22 mouse cellular contexts compared by ENCODE assay signal in genomic region chr5:144872326-144872725, GRCm38 (mm10).
DNase-seq lines count a peak whose midpoint lies in the region; ATAC-seq lines count a peak whose summit lies in the region.
"Had no signal": no experiment of that assay in that cellular context is flagged by ENCODE, and none has a peak within 500 bp of the region (broad histone marks: within the 10 kb centered on the region; RNA-seq: fewer than 3 reads in every experiment).

No protein-coding gene starts in this region.

- H3K27me3 ChIP-seq in hindbrain, embryonic 10.5 days (ENCODE audit: insufficient read depth, poor library complexity, severe bottlenecking): no peaks in the 10 kb centered on the region
- H3K27me3 ChIP-seq in hindbrain, embryonic 12.5 days: no peaks in the 10 kb centered on the region
- H3K27me3 ChIP-seq in midbrain, embryonic 10.5 days (ENCODE audit: low read depth, poor library complexity, severe bottlenecking): no peaks in the 10 kb centered on the region
- no peaks in the 10 kb centered on the region for H3K27me3 ChIP-seq in midbrain, embryonic 16.5 days (ENCODE audit: control insufficient read depth, insufficient read depth, low read depth, low read length)
- H3K27me3 ChIP-seq in embryonic facial prominence, embryonic 14.5 days (replicated peaks; ENCODE audit: control insufficient read depth, insufficient read depth, low read length): no peaks in the 10 kb centered on the region
- H3K27me3 ChIP-seq: forebrain, embryonic 15.5 days; hindbrain, embryonic 15.5 days; intestine, embryonic 15.5 days had no signal

- H3K9ac ChIP-seq in hindbrain, embryonic 12.5 days: no peak overlapping the region
- H3K9ac ChIP-seq in midbrain, embryonic 16.5 days (ENCODE audit: low read depth, low read length): no peak overlapping the region
- peak overlapping the region; percentile 14; the same call in 1 of the 2 replicates for H3K9ac ChIP-seq in embryonic facial prominence, embryonic 14.5 days (ENCODE audit: low read depth, low read length)
- H3K9ac ChIP-seq: forebrain, embryonic 15.5 days; hindbrain, embryonic 15.5 days; intestine, embryonic 15.5 days had no signal

- peaks cover 18% of the 10 kb centered on the region; the same call in 1 of the 2 replicates for H3K4me1 ChIP-seq in hindbrain, embryonic 10.5 days (replicated peaks)
- H3K4me1 ChIP-seq in hindbrain, embryonic 12.5 days: no peaks in the 10 kb centered on the region
- H3K4me1 ChIP-seq in midbrain, embryonic 10.5 days: peaks cover 11% of the 10 kb centered on the region
- H3K4me1 ChIP-seq in midbrain, embryonic 16.5 days (ENCODE audit: control insufficient read depth, insufficient read depth, low read length): no peaks in the 10 kb centered on the region
- no peaks in the 10 kb centered on the region for H3K4me1 ChIP-seq in embryonic facial prominence, embryonic 14.5 days (ENCODE audit: control insufficient read depth, insufficient read depth, low read length)
- H3K4me1 ChIP-seq: forebrain, embryonic 15.5 days; hindbrain, embryonic 15.5 days; intestine, embryonic 15.5 days had no signal

- WGBS in hindbrain, embryonic 10.5 days: 77% methylated on average over 5 of the region's 5 CpGs
- WGBS in hindbrain, embryonic 12.5 days: 72% methylated on average over 5 of the region's 5 CpGs
- WGBS in midbrain, embryonic 10.5 days: 83% methylated on average over 5 of the region's 5 CpGs
- 84% methylated on average over 5 of the region's 5 CpGs for WGBS in midbrain, embryonic 16.5 days
- WGBS in embryonic facial prominence, embryonic 14.5 days: 52% methylated on average over 5 of the region's 5 CpGs

- ATAC-seq in hindbrain, embryonic 12.5 days (ENCODE audit: low FRiP score): no peak
- no peak for ATAC-seq in midbrain, embryonic 16.5 days
- ATAC-seq in embryonic facial prominence, embryonic 14.5 days (ENCODE audit: low read depth): no peak
- ATAC-seq: forebrain, embryonic 15.5 days; intestine, embryonic 15.5 days had no signal

- no peak overlapping the region for H3K4me2 ChIP-seq in hindbrain, embryonic 12.5 days (replicated peaks)
- no peak overlapping the region for H3K4me2 ChIP-seq in midbrain, embryonic 16.5 days (ENCODE audit: low read length)
- H3K4me2 ChIP-seq in embryonic facial prominence, embryonic 14.5 days (ENCODE audit: low read depth, low read length): no peak overlapping the region
- H3K4me2 ChIP-seq: forebrain, embryonic 15.5 days; hindbrain, embryonic 15.5 days; intestine, embryonic 15.5 days; midbrain, embryonic 11.5 days had no signal

- H3K36me3 ChIP-seq in hindbrain, embryonic 10.5 days: peaks cover 7% of the 10 kb centered on the region; the same call in 1 of the 2 replicates
- peaks cover 7% of the 10 kb centered on the region; the same call in 1 of the 2 replicates for H3K36me3 ChIP-seq in hindbrain, embryonic 12.5 days
- H3K36me3 ChIP-seq in midbrain, embryonic 10.5 days: peaks cover 8% of the 10 kb centered on the region
- H3K36me3 ChIP-seq in midbrain, embryonic 16.5 days (ENCODE audit: control insufficient read depth, insufficient read depth, low read length): peaks cover 7% of the 10 kb centered on the region; the same call in 1 of the 2 replicates
- peaks cover 10% of the 10 kb centered on the region; the same call in 1 of the 2 replicates for H3K36me3 ChIP-seq in embryonic facial prominence, embryonic 14.5 days (ENCODE audit: control insufficient read depth, insufficient read depth, low read length)
- H3K36me3 ChIP-seq: forebrain, embryonic 15.5 days; intestine, embryonic 15.5 days had no signal

- H3K9me3 ChIP-seq in hindbrain, embryonic 10.5 days: no peaks in the 10 kb centered on the region
- H3K9me3 ChIP-seq in hindbrain, embryonic 12.5 days (replicated peaks): no peaks in the 10 kb centered on the region
- H3K9me3 ChIP-seq in midbrain, embryonic 10.5 days (replicated peaks): no peaks in the 10 kb centered on the region
- H3K9me3 ChIP-seq in midbrain, embryonic 16.5 days (replicated peaks; ENCODE audit: control insufficient read depth, low read length, poor library complexity, severe bottlenecking): no peaks in the 10 kb centered on the region
- H3K9me3 ChIP-seq in embryonic facial prominence, embryonic 14.5 days (ENCODE audit: control insufficient read depth, low read length): no peaks in the 10 kb centered on the region
- H3K9me3 ChIP-seq: forebrain, embryonic 15.5 days; heart, embryonic 10.5 days; hindbrain, embryonic 15.5 days; intestine, embryonic 15.5 days had no signal

- H3K27ac ChIP-seq in hindbrain, embryonic 10.5 days: peak overlapping the region; percentile 62
- no peak overlapping the region for H3K27ac ChIP-seq in hindbrain, embryonic 12.5 days
- peak overlapping the region; percentile 13; the same call in 1 of the 2 replicates for H3K27ac ChIP-seq in midbrain, embryonic 10.5 days (replicated peaks)
- H3K27ac ChIP-seq in midbrain, embryonic 16.5 days (ENCODE audit: low read length): no peak overlapping the region
- H3K27ac ChIP-seq in embryonic facial prominence, embryonic 14.5 days (replicated peaks; ENCODE audit: low read depth, low read length): no peak overlapping the region
- H3K27ac ChIP-seq: forebrain, embryonic 15.5 days; heart, embryonic 10.5 days; hindbrain, embryonic 15.5 days; intestine, embryonic 15.5 days; stomach, postnatal 0 days had no signal

- DNase-seq in hindbrain, embryonic 10.5 days (ENCODE audit: low spot score): peak; percentile 20
- DNase-seq in midbrain, embryonic 10.5 days (ENCODE audit: low spot score): no peak
- no peak for DNase-seq in embryonic facial prominence, embryonic 14.5 days (ENCODE audit: low spot score)
- DNase-seq in testis, postnatal 14 days (ENCODE audit: low spot score): peak; percentile 58
- no peak for DNase-seq in layer of hippocampus, postnatal 36 days
- DNase-seq in ovary, postnatal 36 days (ENCODE audit: low spot score): no peak
- DNase-seq: adrenal gland, postnatal 10 days; gastrocnemius, postnatal 25 days; heart, postnatal 10 days; liver; lung, adult 18-20 months; right cerebral cortex, adult 18-20 months; thymus, postnatal 36 days had no signal

- H3K4me3 ChIP-seq in hindbrain, embryonic 10.5 days: no peak overlapping the region
- H3K4me3 ChIP-seq in hindbrain, embryonic 12.5 days: no peak overlapping the region
- no peak overlapping the region for H3K4me3 ChIP-seq in midbrain, embryonic 10.5 days
- no peak overlapping the region for H3K4me3 ChIP-seq in midbrain, embryonic 16.5 days (ENCODE audit: low read depth, low read length)
- no peak overlapping the region for H3K4me3 ChIP-seq in embryonic facial prominence, embryonic 14.5 days (ENCODE audit: low read depth, low read length)
- H3K4me3 ChIP-seq: erythroblast, embryonic 14.5 days; forebrain, embryonic 15.5 days; heart, embryonic 10.5 days; hindbrain, embryonic 15.5 days; intestine, embryonic 15.5 days had no signal

Comparison
In these comparisons a context has a peak if more than half of its experiments do, and no peak if none do; other contexts are left out.
1. H3K27ac ChIP-seq: peak in hindbrain, embryonic 10.5 days (single experiment) and midbrain, embryonic 10.5 days (single experiment); none in hindbrain, embryonic 12.5 days (single experiment), midbrain, embryonic 16.5 days (single experiment) and embryonic facial prominence, embryonic 14.5 days (single experiment).
2. DNase-seq: peak in hindbrain, embryonic 10.5 days (single experiment) and testis, postnatal 14 days (single experiment); none in midbrain, embryonic 10.5 days (single experiment), embryonic facial prominence, embryonic 14.5 days (single experiment), layer of hippocampus, postnatal 36 days (0 of 2) and ovary, postnatal 36 days (single experiment).